Mouse (Mus musculus) ES-Bruce4 (cell line): ENCODE measurements at regions not wholly inside any gene's neighbourhood (a gene's known extent, or its start where the extent isn't known, plus 50 kb on each side); places are given as distances from the start of the nearest gene placed in this dataset.

Experiments
- CTCF ChIP-seq: IDR thresholded peaks from one replicate; pipeline ENCODE4 v1.8.1; 2011; ENCODE audit warnings: low read depth, low read length
- EP300 ChIP-seq: IDR thresholded peaks from 2 replicates; pipeline ENCODE4 v1.6.1; 2011; ENCODE audit warnings: low read depth, low read length; ENCODE audit not compliant: insufficient read depth
- POLR2A ChIP-seq: IDR thresholded peaks from one replicate; pipeline ENCODE4 v1.8.1; 2011; ENCODE audit warnings: low read length; ENCODE audit not compliant: insufficient read depth

GRCm38 (mm10) chr5:75863358-75863757 is 114.9 kb downstream of the Kdr start:
- TF ChIP-seq POLR2A (no peak), EP300 (no peak), CTCF (no peak)
